Mouse (Mus musculus) bone marrow, adult 2 months (tissue): Measurements from ENCODE around the gene Trrap. TPM values are rescaled to one million over a fixed set of nuclear protein-coding genes. Genes with fewer than 3 reads are reported as not detected.
A peak's percentile ranks its signal among the peaks of the same experiment; 100 is the strongest.

ENCODE experiments used
- H3K27ac ChIP-seq: fragments of 200-500 bp; 2 replicates; pipeline ENCODE4 v1.5.1; 2012; ENCODE audit warnings: low read depth, mild to moderate bottlenecking, control low read depth, inconsistent platforms, low read length; ENCODE audit not compliant: control insufficient read depth, poor library complexity, insufficient read depth
- H3K4me1 ChIP-seq: fragments of 200-500 bp; 2 replicates; pipeline ENCODE4 v1.6.1; 2011; ENCODE audit warnings: low read length; ENCODE audit not compliant: control insufficient read depth, insufficient read depth
- H3K4me3 ChIP-seq: fragments of 200-500 bp; replicated peaks from 2 replicates; pipeline ENCODE3; 2011; ENCODE audit warnings: mild to moderate bottlenecking, low read depth, low read length, control low read depth; ENCODE audit not compliant: control insufficient read depth
- CTCF ChIP-seq: fragments of 200-500 bp; IDR thresholded peaks from 2 replicates; pipeline ENCODE4 v1.5.1; 2011; ENCODE audit warnings: low read length, control low read depth; ENCODE audit not compliant: control insufficient read depth, insufficient read depth
- POLR2A ChIP-seq: fragments of 200-500 bp; IDR thresholded peaks from 2 replicates; pipeline ENCODE4 v1.6.1; 2011; ENCODE audit warnings: low read depth, mild to moderate bottlenecking, control low read depth, low read length, borderline replicate concordance; ENCODE audit not compliant: control insufficient read depth
- WGBS: fragments of 180-500 bp; shearing (Covaris S2); methylation state at CpG from one replicate; pipeline ENCODE4 v1.1.7; 2018; 5-methylcytosine and 5-hydroxymethylcytosine counted together
- polyA plus RNA-seq: library from polyadenylated mRNA; stranded (reverse); fragments of >200 nt; gene quantifications from 2 replicates; pipeline ENCODE4 v1.2.4, GENCODE M21; 2011; ENCODE audit warnings: low replicate concordance; ENCODE audit not compliant: missing spikeins, insufficient read depth, insufficient read length

The Trrap gene
- polyA plus RNA-seq, 1 experiment, result 39.9 TPM

GRCm38 (mm10) chr5:144869466-144869865, 101.9 kb downstream of the Trrap start:
- no peak overlapping the region for H3K4me3 ChIP-seq
- TF ChIP-seq POLR2A (no peak), CTCF (no peak)
- H3K4me1 ChIP-seq, result no peaks in the 10 kb centered on the region
- WGBS, result 84% methylated on average over 7 of the region's 7 CpGs
- H3K27ac ChIP-seq, result no peak overlapping the region

- Histone ChIP-seq H3K4me1 (no peaks in the 10 kb centered on the region), H3K27ac (no peak overlapping the region), H3K4me3 (no peak overlapping the region)
- WGBS, result 11% methylated on average over 7 of the region's 7 CpGs
- no peak for TF ChIP-seq CTCF
- TF ChIP-seq POLR2A, result no peak
These were observed 103.2 kb downstream of the Trrap start for GRCm38 (mm10) chr5:144870782-144871181.

- 88% methylated on average over 1 of the region's 1 CpGs for WGBS
These were observed 104.2 kb downstream of the Trrap start for GRCm38 (mm10) chr5:144871775-144872174.

GRCm38 (mm10) chr5:144872326-144872725, 104.8 kb downstream of the Trrap start:
- TF ChIP-seq CTCF, result no peak
- no peak for TF ChIP-seq POLR2A
- WGBS, result 81% methylated on average over 5 of the region's 5 CpGs
- Histone ChIP-seq H3K4me1 (no peaks in the 10 kb centered on the region), H3K27ac (no peak overlapping the region), H3K4me3 (no peak overlapping the region)

More at GRCm38 (mm10) chr5:144871775-144872174, 104.2 kb downstream of the Trrap start:
- TF ChIP-seq CTCF (no peak), POLR2A (no peak)
- Histone ChIP-seq H3K27ac (no peak overlapping the region), H3K4me3 (no peak overlapping the region), H3K4me1 (no peaks in the 10 kb centered on the region)

GRCm38 (mm10) chr5:144872867-144873266, 105.3 kb downstream of the Trrap start:
- WGBS, result 71% methylated on average over 3 of the region's 3 CpGs
- Histone ChIP-seq H3K27ac (no peak overlapping the region), H3K4me1 (no peaks in the 10 kb centered on the region), H3K4me3 (no peak overlapping the region)
- no peak for TF ChIP-seq CTCF
- no peak for TF ChIP-seq POLR2A

- 81% methylated on average over 6 of the region's 6 CpGs for WGBS
- TF ChIP-seq POLR2A (no peak), CTCF (no peak)
- Histone ChIP-seq H3K4me3 (no peak overlapping the region), H3K27ac (no peak overlapping the region), H3K4me1 (no peaks in the 10 kb centered on the region)
These were observed 107.7 kb downstream of the Trrap start for GRCm38 (mm10) chr5:144875227-144875626.

GRCm38 (mm10) chr5:144875892-144876291, 108.4 kb downstream of the Trrap start:
- Histone ChIP-seq H3K4me3 (no peak overlapping the region), H3K27ac (no peak overlapping the region), H3K4me1 (no peaks in the 10 kb centered on the region)
- WGBS, result 4% methylated on average over 13 of the region's 13 CpGs
- no peak for TF ChIP-seq POLR2A
- TF ChIP-seq CTCF, result peak; percentile 98

- Histone ChIP-seq H3K27ac (no peak overlapping the region), H3K4me1 (no peaks in the 10 kb centered on the region), H3K4me3 (no peak overlapping the region)
- WGBS, result 88% methylated on average over 15 of the region's 15 CpGs
- no peak for TF ChIP-seq POLR2A
- TF ChIP-seq CTCF, result no peak
These were observed 109.5 kb downstream of the Trrap start for GRCm38 (mm10) chr5:144877021-144877420.
